Mouse (Mus musculus) lung, embryonic 16.5 days (tissue): ENCODE measurements at regions not wholly inside any gene's neighbourhood (a gene's known extent, or its start where the extent isn't known, plus 50 kb on each side); places are given as distances from the start of the nearest gene placed in this dataset.

ENCODE experiments used
- ATAC-seq: fragments of 200-750 bp; cut with Nextera tagmentation; 2 replicates; pipeline ENCODE4 v1.8.0; 2017; ENCODE audit warnings: low read depth, mild to moderate bottlenecking, moderate library complexity
- H3K27ac ChIP-seq: fragments of 300-500 bp; sonication (generic); 2 replicates; pipeline ENCODE4 v1.5.1; 2014; ENCODE audit warnings: mild to moderate bottlenecking, control low read depth, low read length
- H3K27me3 ChIP-seq: fragments of 300-500 bp; sonication (generic); 2 replicates; pipeline ENCODE4 v1.6.1; 2014; ENCODE audit warnings: low read depth, low read length, mixed read lengths; ENCODE audit not compliant: control insufficient read depth, insufficient read depth
- H3K36me3 ChIP-seq: fragments of 300-500 bp; sonication (generic); 2 replicates; pipeline ENCODE4 v1.6.1; 2014; ENCODE audit warnings: low read length; ENCODE audit not compliant: control insufficient read depth, insufficient read depth
- H3K4me1 ChIP-seq: fragments of 300-500 bp; sonication (generic); replicated peaks from 2 replicates; pipeline ENCODE4 v1.6.1; 2014; ENCODE audit warnings: low read length, mixed read lengths; ENCODE audit not compliant: control insufficient read depth, insufficient read depth
- H3K4me2 ChIP-seq: fragments of 300-500 bp; sonication (generic); 2 replicates; pipeline ENCODE4 v1.6.1; 2014; ENCODE audit warnings: low read depth, low read length, control low read depth
- H3K4me3 ChIP-seq: fragments of 300-500 bp; sonication (generic); 2 replicates; pipeline ENCODE4 v1.5.1; 2014; ENCODE audit warnings: mild to moderate bottlenecking, low read length, control low read depth
- H3K9ac ChIP-seq: fragments of 300-500 bp; sonication (generic); 2 replicates; pipeline ENCODE4 v1.6.1; 2014; ENCODE audit warnings: low read length, control low read depth
- H3K9me3 ChIP-seq: fragments of 300-500 bp; sonication (generic); 2 replicates; pipeline ENCODE4 v1.6.1; 2016; ENCODE audit warnings: low read length; ENCODE audit not compliant: control insufficient read depth
- WGBS: fragments of 180-500 bp; shearing (Covaris S2); extraction: QIAGEN DNeasy Blood & Tissue Kit; methylation state at CpG from one replicate; pipeline ENCODE4 v1.1.7; 2014; 5-methylcytosine and 5-hydroxymethylcytosine counted together

DNA sequence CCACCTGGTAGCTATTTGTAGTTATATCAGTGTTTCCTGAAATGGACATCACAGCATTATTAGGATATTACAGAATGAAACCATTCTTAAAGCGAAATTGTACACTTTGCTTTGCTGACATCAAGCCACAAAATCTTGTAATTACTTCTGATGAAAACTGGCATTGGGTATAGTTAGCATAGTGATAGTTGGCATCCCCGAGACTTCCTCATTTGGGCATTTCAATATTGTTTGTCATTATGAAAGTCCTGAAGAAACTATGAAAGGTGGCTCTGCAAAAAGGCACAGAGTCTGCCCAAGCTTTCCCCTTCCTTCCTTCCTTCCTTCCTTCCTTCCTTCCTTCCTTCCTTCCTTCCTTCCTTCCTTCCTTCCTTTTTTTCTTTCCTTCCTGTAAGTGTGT lies 217.5 kb upstream of the Fggy start:
- WGBS, result 90% methylated on average over 2 of the region's 2 CpGs
- H3K4me3 ChIP-seq, result no peak overlapping the region
- no peak overlapping the region for H3K9ac ChIP-seq
- H3K9me3 ChIP-seq, result peaks cover 9% of the 10 kb centered on the region; the same call in 1 of the 2 replicates
- no peaks in the 10 kb centered on the region for H3K36me3 ChIP-seq
- H3K27ac ChIP-seq, result no peak overlapping the region
- H3K4me2 ChIP-seq, result no peak overlapping the region
- ATAC-seq, result no peak
- H3K27me3 ChIP-seq, result no peaks in the 10 kb centered on the region
- no peaks in the 10 kb centered on the region for H3K4me1 ChIP-seq

DNA sequence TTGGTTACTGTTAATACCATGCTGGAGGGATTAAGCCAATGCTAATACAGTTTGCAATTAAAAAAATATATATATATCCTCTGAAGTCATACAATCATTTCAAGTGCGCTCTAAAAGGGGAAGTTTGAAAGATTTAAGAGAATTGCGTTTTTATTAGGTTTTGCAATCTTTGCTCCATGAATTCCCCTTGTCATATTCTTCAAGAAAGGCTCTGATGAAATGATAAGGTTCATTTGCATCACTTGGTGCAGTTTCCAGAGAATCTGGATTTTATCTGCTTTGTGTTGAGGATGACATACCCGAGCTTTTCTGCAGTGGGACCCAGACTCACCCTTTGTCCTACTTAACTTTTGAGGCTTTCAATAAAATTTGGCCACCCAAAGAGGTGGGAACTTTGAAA lies 216.4 kb upstream of the Fggy start:
- Histone ChIP-seq H3K4me3 (no peak overlapping the region), H3K27me3 (no peaks in the 10 kb centered on the region), H3K9me3 (peaks cover 9% of the 10 kb centered on the region; the same call in 1 of the 2 replicates), H3K9ac (no peak overlapping the region), H3K4me2 (no peak overlapping the region), H3K4me1 (no peaks in the 10 kb centered on the region), H3K36me3 (no peaks in the 10 kb centered on the region), H3K27ac (no peak overlapping the region)
- no peak for ATAC-seq
- 60% methylated on average over 3 of the region's 3 CpGs for WGBS

DNA sequence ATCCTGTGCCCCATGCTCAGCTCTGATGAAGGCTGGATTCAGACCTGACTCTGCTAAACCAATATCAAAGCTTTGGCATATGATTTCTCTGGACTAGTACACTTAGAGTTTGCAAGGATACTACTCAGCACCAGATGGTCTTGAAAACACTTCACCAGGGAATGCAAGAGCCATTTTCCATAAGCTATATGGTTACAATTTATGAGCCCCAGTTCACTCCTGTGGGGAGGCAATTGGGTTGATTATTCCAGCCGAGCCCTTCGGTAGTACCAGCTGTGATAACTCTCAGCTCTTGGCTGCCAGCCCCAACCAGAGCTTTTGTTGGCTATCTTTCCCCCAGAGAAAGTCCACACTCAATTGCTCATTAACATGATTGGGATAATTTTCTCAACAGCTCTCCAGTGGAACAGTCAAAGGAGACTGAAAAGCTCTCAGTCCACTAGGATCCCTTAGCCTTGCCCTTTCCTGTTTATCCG lies 210.5 kb upstream of the Fggy start:
- no peaks in the 10 kb centered on the region for H3K27me3 ChIP-seq
- H3K9me3 ChIP-seq, result no peaks in the 10 kb centered on the region
- no peak overlapping the region for H3K9ac ChIP-seq
- H3K27ac ChIP-seq, result no peak overlapping the region
- no peak overlapping the region for H3K4me2 ChIP-seq
- H3K4me1 ChIP-seq, result no peaks in the 10 kb centered on the region
- peak; percentile 26; the same call in 1 of the 2 replicates for ATAC-seq
- no peaks in the 10 kb centered on the region for H3K36me3 ChIP-seq
- WGBS, result 34% methylated on average over 3 of the region's 3 CpGs
- H3K4me3 ChIP-seq, result no peak overlapping the region

DNA sequence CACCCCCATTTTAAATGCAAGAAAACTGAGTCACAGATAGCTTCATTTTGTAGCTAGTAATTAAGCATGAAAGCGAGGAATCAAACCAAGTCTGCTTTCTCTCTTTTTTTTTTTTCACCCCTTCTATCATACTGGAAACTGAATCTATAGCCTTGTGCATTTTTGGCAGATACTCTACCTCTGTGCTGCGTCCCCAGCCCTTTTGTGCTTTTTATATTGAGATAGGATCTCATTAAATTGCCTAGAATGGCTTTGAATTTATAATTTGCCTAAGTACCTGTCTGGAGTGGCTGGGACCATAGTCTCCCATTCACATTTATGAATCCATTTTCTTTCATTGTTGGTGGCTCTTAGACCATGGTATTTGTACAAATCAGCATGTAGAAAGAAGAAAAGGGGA lies 209.9 kb upstream of the Fggy start:
- Histone ChIP-seq H3K27me3 (no peaks in the 10 kb centered on the region), H3K9ac (no peak overlapping the region), H3K4me1 (no peaks in the 10 kb centered on the region), H3K36me3 (no peaks in the 10 kb centered on the region), H3K9me3 (no peaks in the 10 kb centered on the region), H3K4me3 (no peak overlapping the region), H3K4me2 (no peak overlapping the region), H3K27ac (no peak overlapping the region)
- ATAC-seq, result no peak
- 81% methylated on average over 2 of the region's 2 CpGs for WGBS

DNA sequence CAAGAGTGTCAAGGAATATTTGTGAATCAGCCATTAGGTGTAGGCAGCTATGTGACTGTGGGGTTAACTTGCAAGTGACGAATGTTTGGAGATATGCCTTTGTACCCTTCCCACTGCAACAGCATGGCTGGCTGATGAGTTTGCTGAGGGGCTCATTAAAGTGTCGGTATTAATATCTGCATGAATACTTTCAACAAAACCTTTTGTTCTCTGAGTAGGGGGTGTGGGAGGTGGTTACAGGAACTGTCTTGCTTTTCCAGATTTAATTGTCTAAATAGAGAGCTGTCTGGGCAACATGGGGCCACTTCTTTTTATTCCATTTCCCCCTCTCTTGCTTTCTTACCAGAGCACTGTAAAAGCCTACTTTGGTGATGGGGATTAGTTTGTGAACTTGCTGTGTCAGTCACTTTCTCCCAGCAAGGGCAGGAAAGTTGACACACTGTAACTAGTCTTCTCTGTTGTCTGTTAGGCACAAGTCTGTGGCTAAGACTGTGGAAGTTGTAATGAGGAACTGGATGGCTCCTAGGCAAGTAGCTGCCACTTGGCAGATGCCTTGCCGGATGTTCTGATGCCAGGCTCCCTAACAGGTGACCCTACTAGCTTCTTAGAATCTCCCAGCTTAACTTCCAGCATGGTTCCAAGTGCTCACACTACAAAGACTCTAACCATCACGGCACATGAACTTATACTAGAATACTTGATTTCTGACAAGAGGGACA lies 208.7 kb upstream of the Fggy start:
- ATAC-seq, result no peak
- 73% methylated on average over 4 of the region's 4 CpGs for WGBS
- H3K36me3 ChIP-seq, result no peaks in the 10 kb centered on the region
- H3K9ac ChIP-seq, result no peak overlapping the region
- no peak overlapping the region for H3K4me2 ChIP-seq
- H3K27ac ChIP-seq, result no peak overlapping the region
- no peaks in the 10 kb centered on the region for H3K27me3 ChIP-seq
- peaks cover 2% of the 10 kb centered on the region; the same call in 1 of the 2 replicates for H3K4me1 ChIP-seq
- H3K9me3 ChIP-seq, result no peaks in the 10 kb centered on the region
- H3K4me3 ChIP-seq, result no peak overlapping the region

DNA sequence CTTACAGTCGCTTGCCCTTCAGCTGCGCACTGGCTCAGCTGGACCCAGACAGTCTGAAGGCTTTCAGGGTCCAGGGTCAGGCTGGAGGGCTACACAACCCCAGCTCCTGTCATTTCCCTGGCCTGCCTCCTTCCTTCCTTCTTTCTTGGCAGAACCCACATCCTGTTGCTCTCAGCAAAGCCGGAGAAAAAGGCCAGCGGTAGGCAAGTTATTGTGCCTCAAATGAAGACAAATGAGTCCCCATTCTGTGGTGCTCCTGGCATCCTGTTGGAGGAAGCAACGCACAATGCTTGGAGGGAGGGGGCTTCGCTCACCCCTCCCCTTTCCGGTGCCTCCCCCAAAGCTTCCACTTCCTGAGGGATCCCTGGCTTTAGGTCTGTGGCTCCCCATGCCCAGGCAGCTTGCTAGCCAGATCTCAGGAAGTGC lies 203.4 kb upstream of the Fggy start:
- Histone ChIP-seq H3K4me3 (no peak overlapping the region), H3K36me3 (no peaks in the 10 kb centered on the region), H3K4me2 (no peak overlapping the region), H3K27me3 (no peaks in the 10 kb centered on the region), H3K4me1 (peaks cover 4% of the 10 kb centered on the region; the same call in 1 of the 2 replicates), H3K9ac (no peak overlapping the region), H3K27ac (peak overlapping the region; percentile 66), H3K9me3 (no peaks in the 10 kb centered on the region)
- peak; percentile 94 for ATAC-seq
- 41% methylated on average over 7 of the region's 7 CpGs for WGBS

DNA sequence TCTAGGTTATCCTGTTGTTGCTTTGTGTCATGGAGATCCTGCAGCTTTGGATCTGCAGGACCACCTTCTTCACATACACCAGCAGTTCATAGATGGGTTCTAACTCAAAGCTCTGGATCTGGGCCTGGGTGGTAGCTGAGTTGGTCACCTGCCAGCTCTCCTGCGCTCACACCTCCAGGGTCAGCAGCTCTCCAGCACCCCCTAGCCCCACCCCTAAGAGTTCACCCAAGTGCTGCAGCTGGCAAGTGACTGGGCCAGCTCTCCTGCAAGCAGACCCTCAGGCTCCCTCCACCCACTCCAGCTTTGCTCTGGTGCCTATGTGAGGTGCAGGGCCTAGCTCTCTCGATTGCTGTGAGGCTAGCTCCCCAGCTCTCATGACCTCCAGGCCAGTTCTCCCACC lies 198.6 kb upstream of the Fggy start:
- peaks cover 2% of the 10 kb centered on the region; the same call in 1 of the 2 replicates for H3K4me1 ChIP-seq
- ATAC-seq, result no peak
- no peak overlapping the region for H3K4me3 ChIP-seq
- no peaks in the 10 kb centered on the region for H3K27me3 ChIP-seq
- no peak overlapping the region for H3K4me2 ChIP-seq
- no peaks in the 10 kb centered on the region for H3K9me3 ChIP-seq
- H3K27ac ChIP-seq, result no peak overlapping the region
- 60% methylated on average over 2 of the region's 2 CpGs for WGBS
- H3K9ac ChIP-seq, result no peak overlapping the region
- no peaks in the 10 kb centered on the region for H3K36me3 ChIP-seq

DNA sequence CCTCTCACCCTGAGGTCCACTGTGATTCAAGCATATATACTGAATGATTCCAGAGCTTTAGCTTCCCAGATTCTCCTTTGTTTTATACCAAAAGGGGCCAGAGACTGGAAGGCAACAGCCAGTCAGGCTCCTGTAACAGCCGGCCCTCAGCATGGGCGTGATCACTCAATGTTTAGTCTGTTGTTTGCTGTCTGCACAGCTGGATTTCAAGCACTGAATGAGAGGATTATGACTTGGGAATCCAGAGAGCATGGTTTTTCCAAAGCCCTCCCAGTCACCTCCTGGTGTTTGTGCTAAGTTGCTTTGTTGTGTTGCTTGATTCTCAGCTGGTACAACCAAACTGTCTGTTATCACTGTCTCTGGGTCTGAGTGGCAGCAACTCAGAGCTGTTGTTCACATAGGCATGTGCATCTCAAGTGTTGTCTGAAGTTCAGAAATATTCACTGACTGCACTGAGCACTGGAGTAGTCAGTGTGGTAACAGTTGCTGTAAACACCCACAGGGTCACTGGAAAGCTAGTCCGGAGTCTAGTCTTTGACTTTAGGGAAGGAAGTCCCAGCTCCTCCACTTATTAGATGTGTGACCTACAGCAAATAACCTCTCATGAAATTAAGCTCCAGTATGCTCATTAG lies 196.9 kb upstream of the Fggy start:
- Histone ChIP-seq H3K4me1 (peaks cover 2% of the 10 kb centered on the region; the same call in 1 of the 2 replicates), H3K4me2 (no peak overlapping the region), H3K27ac (peak overlapping the region; percentile 6), H3K9ac (no peak overlapping the region), H3K9me3 (no peaks in the 10 kb centered on the region), H3K27me3 (no peaks in the 10 kb centered on the region), H3K36me3 (no peaks in the 10 kb centered on the region), H3K4me3 (no peak overlapping the region)
- ATAC-seq, result peak; percentile 89
- WGBS, result 46% methylated on average over 3 of the region's 3 CpGs

DNA sequence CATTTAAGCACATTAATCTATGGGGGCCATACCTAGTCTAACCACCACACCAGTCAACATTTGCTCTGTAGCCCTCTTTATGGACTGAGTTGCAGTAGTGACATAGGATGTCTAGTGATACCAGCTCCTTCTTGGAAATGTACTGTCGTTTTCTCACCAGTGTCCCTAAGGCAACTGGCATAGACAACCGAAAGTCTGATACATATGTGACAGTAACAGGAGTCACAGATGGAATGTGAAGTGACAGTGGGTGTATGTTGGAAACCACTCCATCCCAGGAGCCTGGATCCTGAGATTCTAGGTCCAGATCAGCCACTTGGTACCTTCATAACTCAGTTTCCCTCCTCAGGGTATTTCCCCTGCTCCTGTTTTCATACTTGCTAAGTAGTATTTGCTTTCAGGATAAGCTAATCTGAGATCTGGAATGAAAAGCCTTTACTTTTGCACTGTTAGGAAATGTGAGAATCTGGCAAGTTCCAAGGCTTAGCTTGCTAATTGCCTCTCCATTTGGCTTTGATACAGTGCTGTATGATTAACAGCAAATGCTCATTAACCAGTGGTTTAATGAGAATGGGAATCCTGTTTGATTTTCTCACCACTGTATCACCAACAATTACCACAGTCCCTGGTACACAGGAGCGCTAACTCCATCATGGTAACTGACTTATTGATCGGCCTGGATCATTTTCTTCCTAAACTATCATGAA lies 192.8 kb upstream of the Fggy start:
- H3K9me3 ChIP-seq, result no peaks in the 10 kb centered on the region
- H3K27me3 ChIP-seq, result no peaks in the 10 kb centered on the region
- ATAC-seq, result no peak
- 0 out of 2 replicates have a peak, but pooled peaks cover 2% of the 10 kb centered on the region for H3K4me1 ChIP-seq
- 88% methylated on average over 4 of the region's 4 CpGs for WGBS
- no peak overlapping the region for H3K27ac ChIP-seq
- H3K4me2 ChIP-seq, result no peak overlapping the region
- no peak overlapping the region for H3K9ac ChIP-seq
- no peak overlapping the region for H3K4me3 ChIP-seq
- H3K36me3 ChIP-seq, result no peaks in the 10 kb centered on the region
